Mouse (Mus musculus): Measurements from ENCODE around the gene Hist1h2ba.
A peak's percentile ranks its signal among the peaks of the same experiment; 100 is the strongest.

Hist1h2ba gene

GRCm38 (mm10) chr13:23925792-23926191, 8.2 kb downstream of the Hist1h2ba start:
- H3K27me3 ChIP-seq (ENCODE audit: control insufficient read depth, insufficient read depth, low read length, poor library complexity, severe bottlenecking), result no peaks in the 10 kb centered on the region
- H3K36me3 ChIP-seq (ENCODE audit: control insufficient read depth, insufficient read depth, low read length, poor library complexity, severe bottlenecking), result no peaks in the 10 kb centered on the region
- DNase-seq (ENCODE audit: low read depth, low spot score), result no peak

DNA sequence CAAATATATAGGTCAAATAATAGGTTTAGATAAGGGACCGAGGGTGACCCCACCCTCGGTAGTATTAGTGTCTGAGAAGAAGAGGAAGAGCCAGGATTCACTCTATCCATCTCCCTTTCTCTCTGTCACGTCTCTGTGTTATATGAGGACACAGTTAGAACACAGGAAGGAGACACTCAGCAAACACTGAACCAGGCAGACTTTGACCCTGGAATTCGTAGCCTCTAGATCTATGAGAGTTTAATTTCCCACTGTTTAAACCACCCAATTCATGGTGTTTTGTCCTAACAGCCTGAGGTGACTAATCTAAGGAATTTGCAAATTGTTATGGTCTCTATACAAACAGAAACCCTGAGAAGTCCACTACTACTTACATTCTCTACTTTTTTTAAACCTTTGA, 16.3 kb downstream of the Hist1h2ba start:
- Histone ChIP-seq H3K36me3 (ENCODE audit: control insufficient read depth, insufficient read depth, low read length, poor library complexity, severe bottlenecking) (no peaks in the 10 kb centered on the region), H3K27me3 (ENCODE audit: control insufficient read depth, insufficient read depth, low read length, poor library complexity, severe bottlenecking) (no peaks in the 10 kb centered on the region)
- no peak for DNase-seq (ENCODE audit: low read depth, low spot score)

GRCm38 (mm10) chr13:23916132-23916531, 17.8 kb downstream of the Hist1h2ba start:
- Histone ChIP-seq H3K27me3 (ENCODE audit: control insufficient read depth, insufficient read depth, low read length, poor library complexity, severe bottlenecking) (no peaks in the 10 kb centered on the region), H3K36me3 (ENCODE audit: control insufficient read depth, insufficient read depth, low read length, poor library complexity, severe bottlenecking) (no peaks in the 10 kb centered on the region)
- no peak for DNase-seq (ENCODE audit: low read depth, low spot score)

- H3K27me3 ChIP-seq (ENCODE audit: control insufficient read depth, insufficient read depth, low read length, poor library complexity, severe bottlenecking), result no peaks in the 10 kb centered on the region
- H3K36me3 ChIP-seq (ENCODE audit: control insufficient read depth, insufficient read depth, low read length, poor library complexity, severe bottlenecking), result no peaks in the 10 kb centered on the region
- DNase-seq (ENCODE audit: low read depth, low spot score), result peak; percentile 23
These were observed 19.4 kb downstream of the Hist1h2ba start, which contains the start of gene Slc17a4 for GRCm38 (mm10) chr13:23914376-23915167. Gene Slc17a4, minus strand, starts transcription at chr13:23915009.

- peak; percentile 82 for DNase-seq (ENCODE audit: low read depth, low spot score)
- Histone ChIP-seq H3K27me3 (ENCODE audit: control insufficient read depth, insufficient read depth, low read length, poor library complexity, severe bottlenecking) (no peaks in the 10 kb centered on the region), H3K36me3 (ENCODE audit: control insufficient read depth, insufficient read depth, low read length, poor library complexity, severe bottlenecking) (no peaks in the 10 kb centered on the region)
These were observed 20.1 kb downstream of the Hist1h2ba start for GRCm38 (mm10) chr13:23913791-23914306.

GRCm38 (mm10) chr13:23911335-23911734, 22.6 kb downstream of the Hist1h2ba start:
- Histone ChIP-seq H3K27me3 (ENCODE audit: control insufficient read depth, insufficient read depth, low read length, poor library complexity, severe bottlenecking) (no peaks in the 10 kb centered on the region), H3K36me3 (ENCODE audit: control insufficient read depth, insufficient read depth, low read length, poor library complexity, severe bottlenecking) (no peaks in the 10 kb centered on the region)
- peak; percentile 86 for DNase-seq (ENCODE audit: low read depth, low spot score)

- DNase-seq (ENCODE audit: low read depth, low spot score), result no peak
- H3K27me3 ChIP-seq (ENCODE audit: control insufficient read depth, insufficient read depth, low read length, poor library complexity, severe bottlenecking), result no peaks in the 10 kb centered on the region
- H3K36me3 ChIP-seq (ENCODE audit: control insufficient read depth, insufficient read depth, low read length, poor library complexity, severe bottlenecking), result no peaks in the 10 kb centered on the region
These were observed 23.8 kb downstream of the Hist1h2ba start for GRCm38 (mm10) chr13:23910121-23910520.

- Histone ChIP-seq H3K27me3 (ENCODE audit: control insufficient read depth, insufficient read depth, low read length, poor library complexity, severe bottlenecking) (no peaks in the 10 kb centered on the region), H3K36me3 (ENCODE audit: control insufficient read depth, insufficient read depth, low read length, poor library complexity, severe bottlenecking) (no peaks in the 10 kb centered on the region)
- no peak for DNase-seq (ENCODE audit: low read depth, low spot score)
These were observed 27.1 kb downstream of the Hist1h2ba start for GRCm38 (mm10) chr13:23906906-23907305.

GRCm38 (mm10) chr13:23898242-23898641, 35.7 kb downstream of the Hist1h2ba start:
- peak; percentile 48 for DNase-seq (ENCODE audit: low read depth, low spot score)
- Histone ChIP-seq H3K27me3 (ENCODE audit: control insufficient read depth, insufficient read depth, low read length, poor library complexity, severe bottlenecking) (no peaks in the 10 kb centered on the region), H3K36me3 (ENCODE audit: control insufficient read depth, insufficient read depth, low read length, poor library complexity, severe bottlenecking) (no peaks in the 10 kb centered on the region)

DNA sequence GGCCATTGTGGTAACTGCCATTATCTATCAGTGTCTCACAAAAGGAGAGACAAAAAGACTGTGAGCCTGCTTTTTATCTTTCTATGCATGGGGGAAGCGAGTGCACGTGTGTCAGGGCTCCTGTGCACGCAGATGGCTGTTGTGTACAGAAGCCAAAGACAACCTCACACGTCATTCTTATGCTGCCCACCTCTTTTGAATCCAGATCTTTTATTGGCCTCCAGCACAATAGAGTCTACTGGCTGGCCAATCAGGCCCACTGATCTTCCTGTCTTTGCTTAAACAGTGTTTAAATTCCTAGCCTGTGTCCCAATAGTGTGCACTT, 40.7 kb downstream of the Hist1h2ba start:
- DNase-seq (ENCODE audit: low read depth, low spot score), result no peak
- no peaks in the 10 kb centered on the region for H3K27me3 ChIP-seq (ENCODE audit: control insufficient read depth, insufficient read depth, low read length, poor library complexity, severe bottlenecking)
- no peaks in the 10 kb centered on the region for H3K36me3 ChIP-seq (ENCODE audit: control insufficient read depth, insufficient read depth, low read length, poor library complexity, severe bottlenecking)

- no peaks in the 10 kb centered on the region for H3K36me3 ChIP-seq (ENCODE audit: control insufficient read depth, insufficient read depth, low read length, poor library complexity, severe bottlenecking)
- no peak for DNase-seq (ENCODE audit: low read depth, low spot score)
- no peaks in the 10 kb centered on the region for H3K27me3 ChIP-seq (ENCODE audit: control insufficient read depth, insufficient read depth, low read length, poor library complexity, severe bottlenecking)
These were observed 41.2 kb downstream of the Hist1h2ba start for GRCm38 (mm10) chr13:23892592-23893268.

- no peak for DNase-seq (ENCODE audit: low read depth, low spot score)
- H3K27me3 ChIP-seq (ENCODE audit: control insufficient read depth, insufficient read depth, low read length, poor library complexity, severe bottlenecking), result no peaks in the 10 kb centered on the region
- no peaks in the 10 kb centered on the region for H3K36me3 ChIP-seq (ENCODE audit: control insufficient read depth, insufficient read depth, low read length, poor library complexity, severe bottlenecking)
These were observed 44.8 kb downstream of the Hist1h2ba start for GRCm38 (mm10) chr13:23889011-23889605.

DNA sequence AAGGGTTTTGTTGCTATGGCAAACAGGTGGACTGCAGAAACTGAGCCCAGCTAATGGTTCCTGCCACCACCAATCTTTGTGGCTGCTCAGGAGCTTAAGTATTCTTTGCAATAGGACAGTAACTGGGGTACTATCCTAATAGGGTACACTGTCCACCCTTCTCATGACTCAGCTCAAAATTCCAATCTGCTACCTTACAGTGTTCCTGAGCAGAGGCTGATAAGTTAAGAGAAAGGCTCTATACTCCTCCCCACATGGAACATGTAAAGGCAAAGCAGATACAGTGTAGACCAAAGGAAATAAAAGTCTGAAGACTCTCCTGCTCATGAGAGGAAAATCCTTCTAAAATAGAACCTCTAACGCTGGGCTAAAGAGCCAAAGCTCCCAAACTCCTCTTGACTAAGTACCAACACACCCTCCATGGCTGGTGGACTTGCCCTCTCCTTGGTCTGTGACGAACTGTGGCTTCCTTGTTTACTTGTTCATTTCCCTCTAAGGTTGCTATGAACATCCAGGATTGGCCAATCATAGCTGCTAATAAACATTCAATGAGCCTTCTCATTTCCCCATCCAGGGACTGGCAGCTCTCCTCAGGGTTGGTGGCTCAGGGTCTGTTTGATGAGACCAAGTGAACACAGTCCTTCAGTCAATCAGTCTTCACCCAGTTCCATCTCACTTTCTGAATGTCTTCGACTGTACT, 46.8 kb downstream of the Hist1h2ba start:
- Histone ChIP-seq H3K27me3 (ENCODE audit: control insufficient read depth, insufficient read depth, low read length, poor library complexity, severe bottlenecking) (no peaks in the 10 kb centered on the region), H3K36me3 (ENCODE audit: control insufficient read depth, insufficient read depth, low read length, poor library complexity, severe bottlenecking) (no peaks in the 10 kb centered on the region)
- no peak for DNase-seq (ENCODE audit: low read depth, low spot score)

DNA sequence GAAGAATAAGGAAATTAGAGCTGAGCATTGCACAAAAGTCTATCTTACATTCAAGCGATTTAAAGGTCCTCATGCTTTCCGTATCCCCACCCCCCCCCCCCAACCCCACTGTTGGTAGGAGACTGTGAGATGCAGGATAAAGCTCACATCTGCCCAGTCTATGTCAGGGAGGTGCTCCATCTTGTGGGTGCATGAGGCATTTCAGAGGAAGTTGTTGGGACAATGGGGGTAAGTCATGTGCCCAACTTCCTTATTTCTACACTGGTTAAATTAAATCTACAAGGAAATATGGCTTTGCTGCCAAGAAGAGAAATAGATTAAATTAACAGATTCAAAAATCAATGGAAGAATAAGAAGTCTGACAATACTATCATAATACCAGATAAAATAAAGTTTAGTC, 48.4 kb downstream of the Hist1h2ba start:
- no peaks in the 10 kb centered on the region for H3K36me3 ChIP-seq (ENCODE audit: control insufficient read depth, insufficient read depth, low read length, poor library complexity, severe bottlenecking)
- peak; percentile 84 for DNase-seq (ENCODE audit: low read depth, low spot score)
- H3K27me3 ChIP-seq (ENCODE audit: control insufficient read depth, insufficient read depth, low read length, poor library complexity, severe bottlenecking), result no peaks in the 10 kb centered on the region

Data from splenic B cell, adult 2 months (primary cell).